In genomic region chr4:145295589-145296300, GRCm38 (mm10) we compare ENCODE assay signal across 9 mouse cellular contexts. TPM values are rescaled to one million over a fixed set of nuclear protein-coding genes. Genes with fewer than 3 reads are reported as not detected.
DNase-seq lines count a peak whose midpoint lies in the region; ATAC-seq lines count a peak whose summit lies in the region.
"Had no signal": no experiment of that assay in that cellular context is flagged by ENCODE, and none has a peak within 500 bp of the region (broad histone marks: within the 10 kb centered on the region; RNA-seq: fewer than 3 reads in every experiment).

No protein-coding gene starts in this region.

- intact Hi-C loops in left cerebral cortex, postnatal 4 days (cut with DNase I) = no loop called here

- H3K4me2 ChIP-seq in kidney, embryonic 16.5 days (replicated peaks; ENCODE audit: low read depth, low read length) = no peak overlapping the region
- no peak overlapping the region for H3K4me2 ChIP-seq in forebrain, embryonic 14.5 days (ENCODE audit: low read length)
- no peak overlapping the region for H3K4me2 ChIP-seq in intestine, embryonic 16.5 days (ENCODE audit: low read depth, low read length)

- WGBS in kidney, embryonic 16.5 days = 53% methylated on average over 5 of the region's 5 CpGs
- WGBS in forebrain, embryonic 14.5 days = 51% methylated on average over 5 of the region's 5 CpGs
- WGBS in intestine, embryonic 16.5 days = 47% methylated on average over 5 of the region's 5 CpGs

- no peaks in the 10 kb centered on the region for H3K27me3 ChIP-seq in kidney, embryonic 16.5 days (ENCODE audit: insufficient read depth, low read length)
- H3K27me3 ChIP-seq in forebrain, embryonic 14.5 days (replicated peaks; ENCODE audit: control insufficient read depth, insufficient read depth, low read length) = no peaks in the 10 kb centered on the region
- no peaks in the 10 kb centered on the region for H3K27me3 ChIP-seq in intestine, embryonic 16.5 days (replicated peaks; ENCODE audit: control insufficient read depth, insufficient read depth, low read length)

- H3K9ac ChIP-seq in kidney, embryonic 16.5 days (replicated peaks; ENCODE audit: low read length) = no peak overlapping the region
- no peak overlapping the region for H3K9ac ChIP-seq in forebrain, embryonic 14.5 days (ENCODE audit: low read length)
- no peak overlapping the region for H3K9ac ChIP-seq in intestine, embryonic 16.5 days (ENCODE audit: low read depth, low read length)

- DNase-seq in kidney, adult 18-20 months = peak; percentile 63
- DNase-seq in adrenal gland, adult (ENCODE audit: inconsistent age in 2 of 2, low spot score in 1 of 2) = peak; percentile 76 to 92
- peak; percentile 58 for DNase-seq in forebrain, embryonic 14.5 days (ENCODE audit: low spot score)
- DNase-seq in left cerebral cortex, postnatal 4 days = peak; percentile 71
- peak; percentile 67 to 75 for DNase-seq in natural killer cell, adult 2 months (ENCODE audit: low spot score in 2 of 2)
- peak; percentile 48 for DNase-seq in thymus, adult 18-20 months

- 0 out of 2 replicates have a peak, but pooled peaks cover 3% of the 10 kb centered on the region for H3K4me1 ChIP-seq in kidney, embryonic 16.5 days (ENCODE audit: insufficient read depth, low read length)
- H3K4me1 ChIP-seq in forebrain, embryonic 14.5 days (ENCODE audit: control insufficient read depth, insufficient read depth, low read length) = no peaks in the 10 kb centered on the region
- H3K4me1 ChIP-seq in intestine, embryonic 16.5 days (ENCODE audit: control insufficient read depth, insufficient read depth, low read length) = no peaks in the 10 kb centered on the region

- no peaks in the 10 kb centered on the region for H3K36me3 ChIP-seq in kidney, embryonic 16.5 days (ENCODE audit: insufficient read depth, low read length)
- H3K36me3 ChIP-seq in forebrain, embryonic 14.5 days (ENCODE audit: control insufficient read depth, insufficient read depth, low read length) = no peaks in the 10 kb centered on the region
- no peaks in the 10 kb centered on the region for H3K36me3 ChIP-seq in intestine, embryonic 16.5 days (ENCODE audit: control insufficient read depth, insufficient read depth, low read length)

- H3K4me3 ChIP-seq in kidney, embryonic 16.5 days (ENCODE audit: low read length) = no peak overlapping the region
- H3K4me3 ChIP-seq in forebrain, embryonic 14.5 days (ENCODE audit: low read depth, low read length) = no peak overlapping the region
- no peak overlapping the region for H3K4me3 ChIP-seq in intestine, embryonic 16.5 days (ENCODE audit: low read length)
- H3K4me3 ChIP-seq: erythroblast, embryonic 14.5 days had no signal

- no peaks in the 10 kb centered on the region for H3K9me3 ChIP-seq in kidney, embryonic 16.5 days (ENCODE audit: low read length)
- H3K9me3 ChIP-seq in forebrain, embryonic 14.5 days (replicated peaks; ENCODE audit: control insufficient read depth, low read length) = no peaks in the 10 kb centered on the region
- no peaks in the 10 kb centered on the region for H3K9me3 ChIP-seq in intestine, embryonic 16.5 days (ENCODE audit: control insufficient read depth, low read length)

- no peak for ATAC-seq in kidney, embryonic 16.5 days (ENCODE audit: low FRiP score, low TSS enrichment)
- no peak for ATAC-seq in forebrain, embryonic 14.5 days
- ATAC-seq in intestine, embryonic 16.5 days = peak; percentile 50; the same call in 1 of the 2 replicates

- H3K27ac ChIP-seq in kidney, embryonic 16.5 days (ENCODE audit: low read length) = no peak overlapping the region
- no peak overlapping the region for H3K27ac ChIP-seq in forebrain, embryonic 14.5 days (ENCODE audit: low read depth, low read length)
- H3K27ac ChIP-seq in intestine, embryonic 16.5 days (ENCODE audit: low read length) = no peak overlapping the region

RNA-seq across cellular contexts. Expression of gene Tnfrsf8, which starts 19.2 kb away (rescaled TPM):
- 0.06 TPM in 1 of 2 replicates, not detected in the other for polyA plus RNA-seq in kidney, embryonic 16.5 days (2015; fragmentation: Nextera tagmentation; extraction: Ambion mirVana)
- 0.09 and 0.15 TPM in 2 replicates for polyA plus RNA-seq in forebrain, embryonic 14.5 days (2014; fragmentation: Nextera tagmentation; extraction: Ambion mirVana)
- polyA plus RNA-seq in intestine, embryonic 16.5 days (2015; fragmentation: Nextera tagmentation; extraction: Ambion mirVana) = 0.04 TPM in 1 of 2 replicates, not detected in the other
- total RNA-seq in left cerebral cortex, postnatal 4 days (2021) = 1 to 10 TPM in 1 of 2 experiments, under 1 TPM in 1; 0.38 to 1.3 TPM
- polyA plus RNA-seq: erythroblast, embryonic 14.5 days had no signal

RNA-seq across cellular contexts. Expression of gene Tnfrsf1b, which starts 49.1 kb away (rescaled TPM):
- 3.4 and 3.7 TPM in 2 replicates for polyA plus RNA-seq in kidney, embryonic 16.5 days (2015; fragmentation: Nextera tagmentation; extraction: Ambion mirVana)
- 1.9 and 2.6 TPM in 2 replicates for polyA plus RNA-seq in forebrain, embryonic 14.5 days (2014; fragmentation: Nextera tagmentation; extraction: Ambion mirVana)
- 6.0 and 6.3 TPM in 2 replicates for polyA plus RNA-seq in intestine, embryonic 16.5 days (2015; fragmentation: Nextera tagmentation; extraction: Ambion mirVana)
- 1 to 10 TPM; 2.4 to 2.9 TPM for total RNA-seq in left cerebral cortex, postnatal 4 days (2021)
